ENCODE assay signal across 29 mouse cellular contexts in genomic region chr7:49442174-49442573, GRCm38 (mm10).
DNase-seq lines count a peak whose midpoint lies in the region; ATAC-seq and TF ChIP-seq lines count a peak whose summit lies in the region.
"Had no signal": no experiment of that assay in that cellular context is flagged by ENCODE, and none has a peak within 500 bp of the region (broad histone marks: within the 10 kb centered on the region; RNA-seq: fewer than 3 reads in every experiment).

No protein-coding gene starts in this region.

- no peak for ATAC-seq in heart, embryonic 15.5 days (replicated peaks; ENCODE audit: insufficient number of reproducible peaks, insufficient read depth, low FRiP score, low read depth)
- no peak for ATAC-seq in heart, embryonic 12.5 days (ENCODE audit: insufficient number of reproducible peaks, low FRiP score)
- ATAC-seq in forebrain, postnatal 0 days, result peak; percentile 74
- no peak for ATAC-seq in liver, embryonic 12.5 days
- ATAC-seq: intestine, embryonic 16.5 days had no signal

- H3K4me3 ChIP-seq in heart, embryonic 15.5 days, result no peak overlapping the region
- no peak overlapping the region for H3K4me3 ChIP-seq in heart, embryonic 12.5 days
- no peak overlapping the region for H3K4me3 ChIP-seq in forebrain, postnatal 0 days (ENCODE audit: low read depth, low read length)
- H3K4me3 ChIP-seq in liver, embryonic 12.5 days, result no peak overlapping the region
- H3K4me3 ChIP-seq: erythroblast, embryonic 14.5 days; heart, embryonic 10.5 days; hindbrain, embryonic 13.5 days; liver, embryonic 13.5 days had no signal

- peak; percentile 56 for DNase-seq in brain, adult 2 months (ENCODE audit: low read depth, low spot score)
- DNase-seq in brain, embryonic 14.5 days (ENCODE audit: low read depth), result peak; percentile 60
- peak; percentile 39 for DNase-seq in forebrain, postnatal 0 days
- no peak for DNase-seq in urinary bladder, postnatal 36 days (ENCODE audit: low spot score in 2 of 2)
- DNase-seq: adrenal gland, postnatal 25 days; B cell, adult 2 months; cerebellum, adult 2 months; cerebellum, postnatal 14 days; gastrocnemius, postnatal 25 days; heart, adult 11 months; heart, postnatal 4 days; kidney, adult 9 months; kidney, postnatal 10 days; layer of hippocampus, adult 9-11 months; left cerebral cortex, postnatal 4 days; liver, embryonic 13.5 days; lung, adult 2 months; lung, postnatal 10 days; spleen, adult 18-20 months; thymus, adult 18-20 months; thymus, postnatal 25 days had no signal

- WGBS in heart, embryonic 15.5 days, result 64% methylated on average over 8 of the region's 8 CpGs
- 66% methylated on average over 8 of the region's 8 CpGs for WGBS in heart, embryonic 12.5 days
- 37% methylated on average over 8 of the region's 8 CpGs for WGBS in forebrain, postnatal 0 days
- 75% methylated on average over 8 of the region's 8 CpGs for WGBS in liver, embryonic 12.5 days (ENCODE audit: insufficient replicate concordance)

- TF ChIP-seq CTCF in brain, embryonic 14.5 days (IDR thresholded peaks at IDR 0.05; ENCODE audit: borderline replicate concordance, extremely low read depth, insufficient read depth, insufficient read length), result no peak
- no peak for TF ChIP-seq CTCF in forebrain, postnatal 0 days (IDR thresholded peaks at IDR 0.05; ENCODE audit: low read depth)

- no peaks in the 10 kb centered on the region for H3K9me3 ChIP-seq in heart, embryonic 15.5 days (replicated peaks)
- no peaks in the 10 kb centered on the region for H3K9me3 ChIP-seq in heart, embryonic 12.5 days (replicated peaks)
- no peaks in the 10 kb centered on the region for H3K9me3 ChIP-seq in forebrain, postnatal 0 days (ENCODE audit: low read length)
- no peaks in the 10 kb centered on the region for H3K9me3 ChIP-seq in liver, embryonic 12.5 days (replicated peaks)
- H3K9me3 ChIP-seq: heart, embryonic 10.5 days; hindbrain, embryonic 13.5 days; liver, embryonic 13.5 days had no signal

- H3K27ac ChIP-seq in heart, embryonic 15.5 days, result peak overlapping the region; percentile 14; the same call in 1 of the 2 replicates
- no peak overlapping the region for H3K27ac ChIP-seq in heart, embryonic 12.5 days (ENCODE audit: poor library complexity, severe bottlenecking)
- peak overlapping the region; percentile 57 for H3K27ac ChIP-seq in forebrain, postnatal 0 days (ENCODE audit: low read depth, low read length)
- H3K27ac ChIP-seq in liver, embryonic 12.5 days, result no peak overlapping the region
- H3K27ac ChIP-seq: heart, embryonic 10.5 days; hindbrain, embryonic 13.5 days; liver, embryonic 13.5 days; stomach, postnatal 0 days had no signal

- H3K4me1 ChIP-seq in heart, embryonic 15.5 days (replicated peaks), result peaks cover 23% of the 10 kb centered on the region
- peaks cover 32% of the 10 kb centered on the region for H3K4me1 ChIP-seq in heart, embryonic 12.5 days (replicated peaks)
- H3K4me1 ChIP-seq in forebrain, postnatal 0 days (ENCODE audit: insufficient read depth), result no peaks in the 10 kb centered on the region
- 0 out of 2 replicates have a peak, but pooled peaks cover 8% of the 10 kb centered on the region for H3K4me1 ChIP-seq in liver, embryonic 12.5 days
- H3K4me1 ChIP-seq: liver, embryonic 13.5 days had no signal

- no peaks in the 10 kb centered on the region for H3K27me3 ChIP-seq in heart, embryonic 15.5 days
- H3K27me3 ChIP-seq in heart, embryonic 12.5 days (replicated peaks), result no peaks in the 10 kb centered on the region
- no peaks in the 10 kb centered on the region for H3K27me3 ChIP-seq in forebrain, postnatal 0 days (ENCODE audit: insufficient read depth, low read length)
- no peaks in the 10 kb centered on the region for H3K27me3 ChIP-seq in liver, embryonic 12.5 days (replicated peaks)
- H3K27me3 ChIP-seq: hindbrain, embryonic 13.5 days; liver, embryonic 13.5 days had no signal

- no peaks in the 10 kb centered on the region for H3K36me3 ChIP-seq in heart, embryonic 15.5 days
- H3K36me3 ChIP-seq in heart, embryonic 12.5 days, result no peaks in the 10 kb centered on the region
- no peaks in the 10 kb centered on the region; the same call in 1 of the 2 replicates for H3K36me3 ChIP-seq in forebrain, postnatal 0 days (ENCODE audit: insufficient read depth)
- no peaks in the 10 kb centered on the region for H3K36me3 ChIP-seq in liver, embryonic 12.5 days
- H3K36me3 ChIP-seq: heart, embryonic 10.5 days; hindbrain, embryonic 13.5 days; liver, embryonic 13.5 days had no signal

- TF ChIP-seq POLR2A in brain, embryonic 14.5 days (IDR thresholded peaks at IDR 0.05; ENCODE audit: borderline replicate concordance, extremely low read depth, insufficient read depth, insufficient read length, poor library complexity, severe bottlenecking), result no peak

- no peak overlapping the region for H3K4me2 ChIP-seq in heart, embryonic 15.5 days
- H3K4me2 ChIP-seq in heart, embryonic 12.5 days, result no peak overlapping the region
- no peak overlapping the region for H3K4me2 ChIP-seq in forebrain, postnatal 0 days (ENCODE audit: low read depth)
- no peak overlapping the region for H3K4me2 ChIP-seq in liver, embryonic 12.5 days
- H3K4me2 ChIP-seq: hindbrain, embryonic 13.5 days; liver, embryonic 13.5 days had no signal

- no peak overlapping the region for H3K9ac ChIP-seq in heart, embryonic 15.5 days
- no peak overlapping the region for H3K9ac ChIP-seq in heart, embryonic 12.5 days
- H3K9ac ChIP-seq in forebrain, postnatal 0 days, result no peak overlapping the region
- no peak overlapping the region for H3K9ac ChIP-seq in liver, embryonic 12.5 days
- H3K9ac ChIP-seq: hindbrain, embryonic 13.5 days; liver, embryonic 13.5 days had no signal

Comparison
In these comparisons a context has a peak if more than half of its experiments do, and no peak if none do; other contexts are left out.
1. H3K27ac ChIP-seq: peak in heart, embryonic 15.5 days (single experiment) and forebrain, postnatal 0 days (single experiment); none in heart, embryonic 12.5 days (single experiment) and liver, embryonic 12.5 days (single experiment).
2. DNase-seq: peak in brain, adult 2 months (single experiment), brain, embryonic 14.5 days (single experiment) and forebrain, postnatal 0 days (single experiment); none in urinary bladder, postnatal 36 days (0 of 2).